Mouse (Mus musculus): Measurements from ENCODE around the gene Arid3a. TPM values are rescaled to one million over a fixed set of nuclear protein-coding genes. Genes with fewer than 3 reads are reported as not detected.

The Arid3a gene
- total and polyA plus RNA-seq, 3 experiments = 48.4 to 114 (median 94.4) TPM

DNA sequence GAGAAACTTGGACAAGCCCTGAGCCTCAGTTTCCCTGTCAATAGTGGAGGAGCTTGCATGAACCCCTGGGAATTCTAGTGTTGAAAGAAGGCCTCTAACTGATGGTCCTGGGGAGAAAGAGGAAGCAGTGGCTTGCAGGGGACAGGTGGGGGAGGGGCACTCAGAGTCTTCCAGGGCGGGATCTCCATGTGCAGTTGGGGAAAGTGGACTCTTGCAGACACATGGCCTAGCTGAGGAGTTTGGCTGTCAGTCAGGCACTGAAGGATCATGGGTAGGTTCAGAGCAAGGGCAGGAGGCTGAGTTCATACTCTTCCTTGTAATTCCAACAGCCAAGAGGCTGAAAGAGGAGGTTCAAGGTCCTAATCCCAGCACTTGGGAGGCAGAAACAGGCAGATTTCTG lies 49.7 kb upstream of the Arid3a start:
- Histone ChIP-seq H3K27me3 (replicated peaks) (no peaks in the 10 kb centered on the region), H3K36me3 (replicated peaks in 1 of 2; ENCODE audit: control insufficient read depth in 1 of 2, insufficient read depth in 1 of 2, low read length in 1 of 2) (no peaks in the 10 kb centered on the region), H3K4me3 (replicated peaks in 1 of 3; ENCODE audit: low read depth in 2 of 3, low read length in 2 of 3, poor library complexity in 1 of 3) (no peak overlapping the region), H3K79me2 (replicated peaks; ENCODE audit: control insufficient read depth, extremely low read depth, insufficient read depth, poor library complexity, severe bottlenecking) (no peaks in the 10 kb centered on the region), H3K4me2 (ENCODE audit: insufficient read depth, low read depth, poor library complexity, severe bottlenecking) (no peak overlapping the region; the same call in 1 of the 2 replicates), H3K4me1 (ENCODE audit: control insufficient read depth in 1 of 2, insufficient read depth in 2 of 2) (peaks cover 20 to 40% of the 10 kb centered on the region in 2 experiments), H3K27ac (ENCODE audit: insufficient read depth, low read depth) (no peak overlapping the region), H3K9ac (ENCODE audit: insufficient read depth, low read depth) (no peak overlapping the region), H3K9me3 (replicated peaks; ENCODE audit: low read length) (no peaks in the 10 kb centered on the region)
- dilution Hi-C loops (cut with MboI; ENCODE audit: extremely low pct_ligation_motif_present, extremely low pct_unique_long_range_greater_than_20kb, low sequenced_read_pairs) = no loop called here
- in situ Hi-C loops (cut with MboI; ENCODE audit: low pct_ligation_motif_present, low pct_unique_long_range_greater_than_20kb, low sequenced_read_pairs) = no loop called here
- DNase-seq (ENCODE audit: extremely low read depth) = peak; percentile 43
- TF ChIP-seq MXI1 (IDR thresholded peaks at IDR 0.05; ENCODE audit: low read depth, low read length) = 0 out of 2 replicates have a peak, but pooled peaks have one; percentile 28
- peak; percentile 46; the same call in 1 of the 2 replicates for TF ChIP-seq MAX (IDR thresholded peaks at IDR 0.05; ENCODE audit: low read length)
- peak; percentile 63 for TF ChIP-seq CHD2 (IDR thresholded peaks at IDR 0.05; ENCODE audit: low read length)
- TF ChIP-seq MEF2A (IDR thresholded peaks at IDR 0.05; ENCODE audit: borderline replicate concordance, low read depth, low read length) = no peak
- TF ChIP-seq UBTF (IDR thresholded peaks at IDR 0.05; ENCODE audit: low read depth, low read length) = no peak

DNA sequence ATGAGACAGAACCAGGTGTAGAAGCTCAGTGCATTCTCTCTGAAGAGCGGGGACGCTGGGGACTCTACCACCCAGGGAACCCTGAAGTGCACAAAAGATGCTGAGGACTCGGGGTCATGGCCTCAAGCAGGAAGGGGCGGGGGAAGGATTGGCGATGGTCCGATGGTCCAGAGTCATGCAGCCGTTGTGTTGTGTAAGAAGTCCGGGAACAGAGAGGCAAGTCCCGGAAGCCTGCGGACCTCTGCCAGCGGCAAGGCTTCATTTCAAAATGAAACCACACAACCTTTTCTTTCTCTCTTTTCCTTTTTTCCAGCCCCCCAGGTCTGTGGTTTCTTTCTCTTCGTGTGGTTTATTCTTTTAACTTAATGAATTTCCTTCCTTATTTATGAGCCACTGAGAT lies 49.1 kb upstream of the Arid3a start:
- Histone ChIP-seq H3K4me3 (replicated peaks in 1 of 3; ENCODE audit: low read depth in 2 of 3, low read length in 2 of 3, poor library complexity in 1 of 3) (no peak overlapping the region), H3K9ac (ENCODE audit: insufficient read depth, low read depth) (no peak overlapping the region), H3K79me2 (replicated peaks; ENCODE audit: control insufficient read depth, extremely low read depth, insufficient read depth, poor library complexity, severe bottlenecking) (no peaks in the 10 kb centered on the region), H3K9me3 (replicated peaks; ENCODE audit: low read length) (no peaks in the 10 kb centered on the region), H3K4me1 (ENCODE audit: control insufficient read depth in 1 of 2, insufficient read depth in 2 of 2) (peaks cover 20 to 39% of the 10 kb centered on the region in 2 experiments), H3K27me3 (replicated peaks) (no peaks in the 10 kb centered on the region), H3K27ac (ENCODE audit: insufficient read depth, low read depth) (no peak overlapping the region), H3K4me2 (ENCODE audit: insufficient read depth, low read depth, poor library complexity, severe bottlenecking) (peak overlapping the region; percentile 8; the same call in 1 of the 2 replicates), H3K36me3 (replicated peaks in 1 of 2; ENCODE audit: control insufficient read depth in 1 of 2, insufficient read depth in 1 of 2, low read length in 1 of 2) (no peaks in the 10 kb centered on the region)
- dilution Hi-C loops (cut with MboI; ENCODE audit: extremely low pct_ligation_motif_present, extremely low pct_unique_long_range_greater_than_20kb, low sequenced_read_pairs) (no loop called here), in situ Hi-C loops (cut with MboI; ENCODE audit: low pct_ligation_motif_present, low pct_unique_long_range_greater_than_20kb, low sequenced_read_pairs) (no loop called here)
- DNase-seq (ENCODE audit: extremely low read depth) = no peak
- TF ChIP-seq JUN (IDR thresholded peaks at IDR 0.05; ENCODE audit: insufficient read depth, low read depth, low read length) (no peak), POLR2A (IDR thresholded peaks at IDR 0.05; ENCODE audit: low read depth, low read length) (no peak), BHLHE40 (IDR thresholded peaks at IDR 0.05; ENCODE audit: low read depth, low read length) (no peak), ZNF384 (IDR thresholded peaks at IDR 0.05; ENCODE audit: low read depth, low read length) (no peak), JUND (conservative IDR thresholded peaks at IDR 0.05; ENCODE audit: low read depth, low read length) (no peak), USF2 (conservative IDR thresholded peaks at IDR 0.05; ENCODE audit: low read depth, low read length) (no peak), TCF12 (IDR thresholded peaks at IDR 0.05; ENCODE audit: low read depth, low read length) (no peak), ETS1 (conservative IDR thresholded peaks at IDR 0.05; ENCODE audit: low read depth, low read length) (no peak), EP300 (IDR thresholded peaks at IDR 0.05; ENCODE audit: low read length) (no peak), ZMIZ1 (IDR thresholded peaks at IDR 0.05; ENCODE audit: low read depth, low read length) (no peak), MAZ (IDR thresholded peaks at IDR 0.05; ENCODE audit: low read depth, low read length) (no peak), ELF1 (IDR thresholded peaks at IDR 0.05; ENCODE audit: low read depth, low read length) (no peak), SMC3 (IDR thresholded peaks at IDR 0.05; ENCODE audit: low read depth, low read length) (no peak), POLR2AphosphoS2 (IDR thresholded peaks at IDR 0.05; ENCODE audit: low read depth, low read length) (no peak)
